Mouse (Mus musculus) liver, embryonic 11.5 days (tissue): ENCODE data around the gene Fam186a. TPM values are rescaled to one million over a fixed set of nuclear protein-coding genes. Genes with fewer than 3 reads are reported as not detected.

Source experiments
- ATAC-seq: fragments of 200-750 bp; cut with Nextera tagmentation; replicated peaks from 2 replicates; pipeline ENCODE4 v1.8.0; 2017; ENCODE audit warnings: moderate number of reproducible peaks, mild to moderate bottlenecking, moderate TSS enrichment, moderate library complexity; ENCODE audit not compliant: low FRiP score
- DNase-seq: peaks from one replicate; pipeline ENCODE4 v3.0.0-alpha.2; 2017; ENCODE audit warnings: low spot score
- H3K27ac ChIP-seq: fragments of 300-500 bp; sonication (generic); 2 replicates; pipeline ENCODE4 v1.5.1; 2014; ENCODE audit warnings: mild to moderate bottlenecking, low read depth, low read length, control low read depth
- H3K27me3 ChIP-seq: fragments of 300-500 bp; sonication (generic); replicated peaks from 2 replicates; pipeline ENCODE4 v1.6.1; 2014; ENCODE audit warnings: low read length, mixed read lengths; ENCODE audit not compliant: control insufficient read depth, insufficient read depth
- H3K36me3 ChIP-seq: fragments of 300-500 bp; sonication (generic); 2 replicates; pipeline ENCODE4 v1.6.1; 2014; ENCODE audit warnings: mild to moderate bottlenecking, low read length, moderate library complexity, mixed read lengths; ENCODE audit not compliant: control insufficient read depth, insufficient read depth
- H3K4me1 ChIP-seq: fragments of 300-500 bp; sonication (generic); replicated peaks from 2 replicates; pipeline ENCODE4 v1.6.1; 2014; ENCODE audit warnings: low read length, mixed read lengths; ENCODE audit not compliant: control insufficient read depth, insufficient read depth
- H3K4me2 ChIP-seq: fragments of 300-500 bp; sonication (generic); 2 replicates; pipeline ENCODE4 v1.6.1; 2014; ENCODE audit warnings: mild to moderate bottlenecking, control low read depth, moderate library complexity
- H3K4me3 ChIP-seq: fragments of 300-500 bp; sonication (generic); 2 replicates; pipeline ENCODE4 v1.5.1; 2014; ENCODE audit warnings: low read depth, low read length, control low read depth
- H3K9ac ChIP-seq: fragments of 300-500 bp; sonication (generic); 2 replicates; pipeline ENCODE4 v1.6.1; 2014; ENCODE audit warnings: low read depth, low read length, control low read depth
- H3K9me3 ChIP-seq: fragments of 300-500 bp; sonication (generic); 2 replicates; pipeline ENCODE4 v1.6.1; 2016; ENCODE audit warnings: low read length, inconsistent platforms, mixed read lengths; ENCODE audit not compliant: control insufficient read depth
- WGBS: fragments of 180-500 bp; shearing (Covaris S2); extraction: QIAGEN DNeasy Blood & Tissue Kit; methylation state at CpG from one replicate; pipeline ENCODE4 v1.1.7; 2014; 5-methylcytosine and 5-hydroxymethylcytosine counted together
- polyA plus RNA-seq: library from polyadenylated mRNA; unstranded; fragments of >200 nt; fragmentation: Nextera tagmentation; extraction: Ambion mirVana; gene quantifications from 2 replicates; pipeline ENCODE4 v1.2.1, GENCODE M21; 2014

Fam186a gene
- polyA plus RNA-seq, 1 experiment from 2014 or later: not detected

- 68% methylated on average over 4 of the region's 4 CpGs for WGBS
Observed at GRCm38 (mm10) chr15:99940970-99941630, 25.8 kb downstream of the Fam186a start.

GRCm38 (mm10) chr15:99940426-99940825 lies 26.4 kb downstream of the Fam186a start:
- ATAC-seq (no peak), DNase-seq (no peak)
- no peaks in the 10 kb centered on the region for H3K4me1 ChIP-seq
- no peak overlapping the region for H3K9ac ChIP-seq
- 49% methylated on average over 2 of the region's 2 CpGs for WGBS
- H3K36me3 ChIP-seq: no peaks in the 10 kb centered on the region
- H3K27ac ChIP-seq: no peak overlapping the region
- no peak overlapping the region for H3K4me3 ChIP-seq
- H3K4me2 ChIP-seq: no peak overlapping the region
- no peaks in the 10 kb centered on the region for H3K9me3 ChIP-seq
- H3K27me3 ChIP-seq: no peaks in the 10 kb centered on the region

More at GRCm38 (mm10) chr15:99940970-99941630, 25.8 kb downstream of the Fam186a start:
- no peak overlapping the region for H3K27ac ChIP-seq
- no peaks in the 10 kb centered on the region for H3K4me1 ChIP-seq
- no peaks in the 10 kb centered on the region for H3K36me3 ChIP-seq
- ATAC-seq: no peak
- no peak for DNase-seq
- H3K9ac ChIP-seq: no peak overlapping the region
- no peak overlapping the region for H3K4me2 ChIP-seq
- H3K27me3 ChIP-seq: no peaks in the 10 kb centered on the region
- no peaks in the 10 kb centered on the region for H3K9me3 ChIP-seq
- no peak overlapping the region for H3K4me3 ChIP-seq

- DNase-seq (no peak), ATAC-seq (no peak)
- H3K27me3 ChIP-seq: no peaks in the 10 kb centered on the region
- no peaks in the 10 kb centered on the region for H3K4me1 ChIP-seq
- H3K4me3 ChIP-seq: no peak overlapping the region
- no peak overlapping the region for H3K27ac ChIP-seq
- no peaks in the 10 kb centered on the region for H3K9me3 ChIP-seq
- WGBS: 76% methylated on average over 8 of the region's 8 CpGs
- no peak overlapping the region for H3K4me2 ChIP-seq
- no peak overlapping the region for H3K9ac ChIP-seq
- no peaks in the 10 kb centered on the region for H3K36me3 ChIP-seq
Observed at GRCm38 (mm10) chr15:99937841-99938240, 29.0 kb downstream of the Fam186a start.

- Histone ChIP-seq H3K9me3 (no peaks in the 10 kb centered on the region), H3K27ac (no peak overlapping the region), H3K4me3 (no peak overlapping the region), H3K27me3 (no peaks in the 10 kb centered on the region), H3K4me1 (no peaks in the 10 kb centered on the region), H3K9ac (no peak overlapping the region), H3K4me2 (no peak overlapping the region), H3K36me3 (no peaks in the 10 kb centered on the region)
- DNase-seq: no peak
- ATAC-seq: no peak
- 86% methylated on average over 3 of the region's 3 CpGs for WGBS
Observed at GRCm38 (mm10) chr15:99936659-99937058, 30.2 kb downstream of the Fam186a start.

- WGBS: 30% methylated on average over 1 of the region's 1 CpGs
Observed at GRCm38 (mm10) chr15:99934501-99934900, 32.4 kb downstream of the Fam186a start.

GRCm38 (mm10) chr15:99931231-99931630 lies 35.6 kb downstream of the Fam186a start:
- ATAC-seq: no peak
- DNase-seq: no peak
- no peaks in the 10 kb centered on the region for H3K27me3 ChIP-seq
- H3K4me2 ChIP-seq: no peak overlapping the region
- no peak overlapping the region for H3K4me3 ChIP-seq
- no peak overlapping the region for H3K27ac ChIP-seq
- no peak overlapping the region for H3K9ac ChIP-seq
- 75% methylated on average over 8 of the region's 8 CpGs for WGBS
- no peaks in the 10 kb centered on the region for H3K4me1 ChIP-seq
- no peaks in the 10 kb centered on the region for H3K9me3 ChIP-seq
- H3K36me3 ChIP-seq: no peaks in the 10 kb centered on the region

More at GRCm38 (mm10) chr15:99934501-99934900, 32.4 kb downstream of the Fam186a start:
- no peak overlapping the region for H3K4me3 ChIP-seq
- no peak for DNase-seq
- ATAC-seq: no peak
- no peaks in the 10 kb centered on the region for H3K36me3 ChIP-seq
- H3K27me3 ChIP-seq: no peaks in the 10 kb centered on the region
- no peaks in the 10 kb centered on the region for H3K4me1 ChIP-seq
- no peak overlapping the region for H3K4me2 ChIP-seq
- H3K9me3 ChIP-seq: no peaks in the 10 kb centered on the region
- no peak overlapping the region for H3K27ac ChIP-seq
- H3K9ac ChIP-seq: no peak overlapping the region

GRCm38 (mm10) chr15:99919601-99920158 lies 47.2 kb downstream of the Fam186a start:
- Histone ChIP-seq H3K4me1 (no peaks in the 10 kb centered on the region), H3K27ac (no peak overlapping the region), H3K9me3 (no peaks in the 10 kb centered on the region), H3K4me2 (no peak overlapping the region), H3K27me3 (no peaks in the 10 kb centered on the region), H3K4me3 (no peak overlapping the region), H3K36me3 (no peaks in the 10 kb centered on the region), H3K9ac (no peak overlapping the region)
- DNase-seq: no peak
- 77% methylated on average over 15 of the region's 15 CpGs for WGBS
- ATAC-seq: no peak

GRCm38 (mm10) chr15:99917264-99917663 lies 49.6 kb downstream of the Fam186a start:
- H3K9me3 ChIP-seq: no peaks in the 10 kb centered on the region
- DNase-seq: no peak
- H3K36me3 ChIP-seq: no peaks in the 10 kb centered on the region
- no peaks in the 10 kb centered on the region for H3K4me1 ChIP-seq
- H3K4me2 ChIP-seq: no peak overlapping the region
- no peaks in the 10 kb centered on the region for H3K27me3 ChIP-seq
- H3K9ac ChIP-seq: no peak overlapping the region
- WGBS: 64% methylated on average over 3 of the region's 3 CpGs
- H3K4me3 ChIP-seq: no peak overlapping the region
- peak overlapping the region; percentile 47 for H3K27ac ChIP-seq
- ATAC-seq: 0 out of 2 replicates have a peak, but pooled peaks have one; percentile 45

- Histone ChIP-seq H3K4me2 (no peak overlapping the region), H3K4me1 (no peaks in the 10 kb centered on the region), H3K36me3 (no peaks in the 10 kb centered on the region), H3K9me3 (no peaks in the 10 kb centered on the region), H3K27ac (no peak overlapping the region), H3K27me3 (no peaks in the 10 kb centered on the region), H3K9ac (no peak overlapping the region), H3K4me3 (no peak overlapping the region)
- ATAC-seq (no peak), DNase-seq (no peak)
- WGBS: 78% methylated on average over 5 of the region's 5 CpGs
Observed at GRCm38 (mm10) chr15:99914613-99915012, 52.2 kb downstream of the Fam186a start.
